Mouse (Mus musculus) cerebellum, adult 2 months (tissue): ENCODE measurements around the gene Olfr1369-ps1. TPM values are rescaled to one million over a fixed set of nuclear protein-coding genes. Genes with fewer than 3 reads are reported as not detected.

Source experiments
- DNase-seq, 2 experiments: peaks; one replicate each; pipeline ENCODE4 v3.0.0; 2021
- H3K27ac ChIP-seq: fragments of 200-500 bp; 2 replicates; pipeline ENCODE4 v1.5.1; 2012; ENCODE audit warnings: low read length, control low read depth, inconsistent platforms; ENCODE audit not compliant: insufficient read depth
- H3K27me3 ChIP-seq: fragments of 200-500 bp; 2 replicates; pipeline ENCODE4 v1.6.1; 2012; ENCODE audit warnings: inconsistent platforms, mild to moderate bottlenecking, low read length, moderate library complexity; ENCODE audit not compliant: control insufficient read depth, insufficient read depth
- H3K4me1 ChIP-seq: fragments of 200-500 bp; 2 replicates; pipeline ENCODE4 v1.6.1; 2011; ENCODE audit warnings: low read length; ENCODE audit not compliant: control insufficient read depth, insufficient read depth
- H3K4me3 ChIP-seq: fragments of 200-500 bp; replicated peaks from 2 replicates; pipeline ENCODE3; 2011; ENCODE audit warnings: mild to moderate bottlenecking, low read depth, low read length, control low read depth; ENCODE audit not compliant: insufficient read depth
- CTCF ChIP-seq: fragments of 200-500 bp; IDR thresholded peaks from 2 replicates; pipeline ENCODE4 v1.5.1; 2011; ENCODE audit warnings: low read depth, mild to moderate bottlenecking, control low read depth, low read length, moderate library complexity, borderline replicate concordance; ENCODE audit not compliant: insufficient read depth
- POLR2A ChIP-seq: fragments of 200-500 bp; IDR thresholded peaks from 2 replicates; pipeline ENCODE4 v1.6.1; 2011; ENCODE audit warnings: low read length, control low read depth, borderline replicate concordance; ENCODE audit not compliant: insufficient read depth
- WGBS: fragments of 180-500 bp; shearing (Covaris S2); methylation state at CpG from one replicate; pipeline ENCODE4 v1.1.7; 2018; 5-methylcytosine and 5-hydroxymethylcytosine counted together
- polyA plus RNA-seq: library from polyadenylated mRNA; depleted of rRNA; stranded (reverse); fragments of >200 nt; gene quantifications from 2 replicates; pipeline ENCODE4 v1.2.3, GENCODE M21; 2012; rRNA removed

Olfr1369-ps1 gene
- polyA plus RNA-seq, 1 experiment = not detected

- no peaks in the 10 kb centered on the region for H3K4me1 ChIP-seq
- no peaks in the 10 kb centered on the region for H3K27me3 ChIP-seq
- no peak for DNase-seq
- no peak overlapping the region for H3K27ac ChIP-seq
- H3K4me3 ChIP-seq = peak overlapping the region; percentile 27
- WGBS = 22% methylated on average over 2 of the region's 2 CpGs
- TF ChIP-seq POLR2A (no peak), CTCF (no peak)
These were observed 50.3 kb downstream of the Olfr1369-ps1 start for GRCm38 (mm10) chr13:21161591-21161990.

GRCm38 (mm10) chr13:21162591-21162990, 51.3 kb downstream of the Olfr1369-ps1 start:
- Histone ChIP-seq H3K4me3 (no peak overlapping the region), H3K4me1 (no peaks in the 10 kb centered on the region), H3K27ac (no peak overlapping the region), H3K27me3 (no peaks in the 10 kb centered on the region)
- TF ChIP-seq CTCF = no peak
- TF ChIP-seq POLR2A = no peak
- no peak for DNase-seq
- 32% methylated on average over 5 of the region's 5 CpGs for WGBS

DNA sequence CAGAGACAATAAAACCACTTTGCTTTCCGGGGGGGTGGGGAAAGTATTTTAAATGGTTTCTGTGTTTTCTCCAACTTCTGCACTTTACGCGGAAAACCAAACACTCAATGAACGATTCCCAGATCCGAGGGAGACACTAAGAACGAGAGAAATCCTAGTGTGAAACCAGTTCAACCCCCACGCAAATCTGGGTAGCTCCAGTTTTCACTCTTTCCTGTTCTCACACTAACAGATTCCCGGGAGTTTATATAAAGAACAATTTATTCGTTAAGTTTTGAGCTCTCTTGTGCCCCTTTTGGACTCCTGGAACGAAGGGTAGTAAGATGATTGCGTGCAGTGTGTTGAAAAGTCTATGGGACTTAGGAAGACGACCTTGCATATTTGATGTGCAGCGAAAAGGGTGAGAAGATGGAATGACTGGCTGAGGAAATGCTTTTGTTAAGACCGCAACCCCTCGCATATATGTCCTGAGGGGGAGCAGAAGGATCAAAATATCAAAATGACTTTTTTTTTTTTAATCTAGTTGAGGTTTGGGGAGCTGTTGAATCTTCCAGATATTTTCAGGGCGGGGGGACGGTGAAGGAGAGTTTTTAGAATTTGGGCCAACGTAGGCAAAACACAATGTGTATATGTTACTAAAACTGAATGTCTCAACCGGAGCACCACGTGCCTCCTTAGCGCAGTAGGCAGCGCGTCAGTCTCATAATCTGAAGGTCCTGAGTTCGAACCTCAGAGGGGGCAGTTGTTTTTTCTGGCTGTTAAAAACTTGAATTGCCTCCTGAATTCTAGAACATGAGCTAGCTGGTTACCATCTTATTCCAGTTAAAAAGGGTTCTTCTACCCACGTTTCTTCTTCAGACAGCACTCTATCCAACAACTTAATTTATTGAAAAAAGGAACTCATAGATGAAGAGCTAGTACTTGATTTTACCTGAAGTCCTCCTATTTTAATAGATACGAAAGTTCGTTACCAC, 55.9 kb downstream of the Olfr1369-ps1 start:
- 1% methylated on average over 27 of the region's 27 CpGs for WGBS
- DNase-seq = peak; percentile 81 to 83
- H3K27ac ChIP-seq = no peak overlapping the region
- TF ChIP-seq CTCF = no peak
- TF ChIP-seq POLR2A = no peak
- no peaks in the 10 kb centered on the region for H3K27me3 ChIP-seq
- peak overlapping the region; percentile 33 for H3K4me3 ChIP-seq
- no peaks in the 10 kb centered on the region for H3K4me1 ChIP-seq

GRCm38 (mm10) chr13:21167910-21168300, 56.6 kb downstream of the Olfr1369-ps1 start:
- Histone ChIP-seq H3K27ac (no peak overlapping the region), H3K27me3 (no peaks in the 10 kb centered on the region), H3K4me3 (peak overlapping the region; percentile 33), H3K4me1 (no peaks in the 10 kb centered on the region)
- TF ChIP-seq POLR2A (no peak), CTCF (no peak)
- WGBS = under 1% methylated on average over 8 of the region's 8 CpGs
- peak in 1 of 2 experiments; percentile 46 for DNase-seq

- under 1% methylated on average over 16 of the region's 16 CpGs for WGBS
- peak; percentile 55 for DNase-seq
- no peak for TF ChIP-seq CTCF
- no peak for TF ChIP-seq POLR2A
- H3K27ac ChIP-seq = no peak overlapping the region
- H3K27me3 ChIP-seq = no peaks in the 10 kb centered on the region
- H3K4me1 ChIP-seq = no peaks in the 10 kb centered on the region
- peak overlapping the region; percentile 83 for H3K4me3 ChIP-seq
These were observed 57.2 kb downstream of the Olfr1369-ps1 start for GRCm38 (mm10) chr13:21168371-21169011.

Other genes starting within 250 kb of the Olfr1369-ps1 start
- not detected in 2 replicates for gene Olfr1370, start 36.5 kb upstream of the Olfr1369-ps1 start, polyA plus RNA-seq
- gene Olfr263, start 18.2 kb downstream of the Olfr1369-ps1 start, polyA plus RNA-seq = not detected in 2 replicates
- gene Olfr1368, start 34.4 kb downstream of the Olfr1369-ps1 start, polyA plus RNA-seq = not detected in 2 replicates
- 27.0 and 28.9 TPM in 2 replicates for gene Trim27, start 68.0 kb downstream of the Olfr1369-ps1 start, polyA plus RNA-seq
- not detected in 2 replicates for gene Gpx5, start 181.2 kb downstream of the Olfr1369-ps1 start, polyA plus RNA-seq
- 0.25 and 0.33 TPM in 2 replicates for gene Gpx6, start 200.6 kb downstream of the Olfr1369-ps1 start, polyA plus RNA-seq
- gene Olfr1367, start 235.4 kb downstream of the Olfr1369-ps1 start, polyA plus RNA-seq = not detected in 2 replicates